Mouse (Mus musculus) stomach, postnatal 0 days (tissue): ENCODE data around the gene Ndufa5.

Source experiments
- CTCF ChIP-seq: IDR thresholded peaks from 2 replicates; pipeline ENCODE4 v1.5.1; 2016; ENCODE audit warnings: antibody characterized with exemption, low read depth, mild to moderate bottlenecking, moderate library complexity
- EP300 ChIP-seq: optimal IDR thresholded peaks from 2 replicates; pipeline ENCODE3; 2016; ENCODE audit warnings: antibody characterized with exemption

- no peak for TF ChIP-seq CTCF
- TF ChIP-seq EP300 = no peak
These were observed 3.1 kb upstream of the Ndufa5 start for GRCm38 (mm10) chr6:24530711-24531420.
